Mouse (Mus musculus) forebrain, embryonic 14.5 days (tissue): ENCODE results near the gene Mrpl55. TPM values are rescaled to one million over a fixed set of nuclear protein-coding genes. Genes with fewer than 3 reads are reported as not detected.

ENCODE experiments used
- ATAC-seq: fragments of 200-750 bp; cut with Nextera tagmentation; 2 replicates; pipeline ENCODE4 v1.8.0; 2017; ENCODE audit warnings: mild to moderate bottlenecking, moderate library complexity
- DNase-seq: peaks from one replicate; pipeline ENCODE4 v3.0.0-alpha.2; 2015; ENCODE audit warnings: low spot score
- H3K27ac ChIP-seq: fragments of 300-500 bp; sonication (generic); 2 replicates; pipeline ENCODE4 v1.5.1; 2014; ENCODE audit warnings: low read depth, mild to moderate bottlenecking, control low read depth, low read length, moderate library complexity
- H3K27me3 ChIP-seq: fragments of 300-500 bp; sonication (generic); replicated peaks from 2 replicates; pipeline ENCODE4 v1.6.1; 2014; ENCODE audit warnings: low read length, control low read depth, mixed read lengths; ENCODE audit not compliant: control insufficient read depth, insufficient read depth
- H3K36me3 ChIP-seq: fragments of 300-500 bp; sonication (generic); 2 replicates; pipeline ENCODE4 v1.6.1; 2014; ENCODE audit warnings: low read length, control low read depth; ENCODE audit not compliant: control insufficient read depth, insufficient read depth
- H3K4me1 ChIP-seq: fragments of 300-500 bp; sonication (generic); 2 replicates; pipeline ENCODE4 v1.6.1; 2014; ENCODE audit warnings: antibody characterized with exemption, low read length, control low read depth; ENCODE audit not compliant: control insufficient read depth, insufficient read depth
- H3K4me2 ChIP-seq: fragments of 300-500 bp; sonication (generic); 2 replicates; pipeline ENCODE4 v1.6.1; 2014; ENCODE audit warnings: mild to moderate bottlenecking, control low read depth, low read length
- H3K4me3 ChIP-seq: fragments of 300-500 bp; sonication (generic); 2 replicates; pipeline ENCODE4 v1.5.1; 2014; ENCODE audit warnings: low read depth, low read length, control low read depth
- H3K9ac ChIP-seq: fragments of 300-500 bp; sonication (generic); 2 replicates; pipeline ENCODE4 v1.6.1; 2014; ENCODE audit warnings: mild to moderate bottlenecking, low read length, control low read depth, moderate library complexity
- H3K9me3 ChIP-seq: fragments of 300-500 bp; sonication (generic); replicated peaks from 2 replicates; pipeline ENCODE4 v1.6.1; 2016; ENCODE audit warnings: low read length, control low read depth, mixed read lengths; ENCODE audit not compliant: control insufficient read depth
- WGBS: fragments of 180-500 bp; shearing (Covaris S2); extraction: QIAGEN DNeasy Blood & Tissue Kit; methylation state at CpG from one replicate; pipeline ENCODE4 v1.1.7; 2014; 5-methylcytosine and 5-hydroxymethylcytosine counted together
- polyA plus RNA-seq: library from polyadenylated mRNA; unstranded; fragments of >200 nt; fragmentation: Nextera tagmentation; extraction: Ambion mirVana; gene quantifications from 2 replicates; pipeline ENCODE4 v1.2.1, GENCODE M21; 2014

The Mrpl55 gene
- polyA plus RNA-seq, 1 experiment from 2014 or later = 119 TPM

DNA sequence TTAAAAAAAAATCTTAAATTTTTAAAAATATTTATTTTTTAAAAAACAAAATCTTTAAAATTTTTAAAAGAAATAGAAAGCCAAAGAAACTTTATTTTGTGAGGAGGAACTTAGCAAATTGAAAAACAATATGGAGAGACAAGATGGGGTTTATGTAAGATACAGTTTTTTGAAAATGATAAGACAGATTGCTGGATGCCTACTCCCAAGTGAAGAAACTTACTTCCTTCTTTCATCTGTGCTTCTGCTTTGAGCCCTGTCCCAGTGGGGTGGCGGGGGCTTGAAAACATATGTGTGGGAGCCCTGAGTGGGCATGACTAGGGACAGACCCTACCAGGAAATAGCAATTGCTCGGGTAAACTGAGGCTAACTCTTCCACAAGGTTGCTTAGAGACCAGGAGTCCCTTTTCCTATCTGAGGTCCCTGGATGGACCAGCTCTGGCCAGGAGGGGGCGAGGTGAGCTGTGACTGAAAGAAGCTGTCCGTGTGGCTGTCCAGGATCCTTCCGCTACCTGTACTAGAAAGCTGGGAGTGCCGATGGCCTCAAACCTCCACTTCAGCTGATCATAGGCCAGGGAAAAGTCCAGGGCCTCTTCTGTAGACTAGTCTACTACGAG lies 28.0 kb downstream of the Mrpl55 start:
- no peak for ATAC-seq
- 12% methylated on average over 7 of the region's 7 CpGs for WGBS
- H3K4me1 ChIP-seq = peaks cover 16% of the 10 kb centered on the region
- no peak overlapping the region for H3K27ac ChIP-seq
- peak; percentile 42 for DNase-seq
- H3K9me3 ChIP-seq = no peaks in the 10 kb centered on the region
- H3K4me2 ChIP-seq = no peak overlapping the region
- H3K27me3 ChIP-seq = no peaks in the 10 kb centered on the region
- no peak overlapping the region for H3K9ac ChIP-seq
- H3K36me3 ChIP-seq = no peaks in the 10 kb centered on the region
- H3K4me3 ChIP-seq = no peak overlapping the region

- Histone ChIP-seq H3K4me1 (no peaks in the 10 kb centered on the region), H3K36me3 (no peaks in the 10 kb centered on the region), H3K4me3 (no peak overlapping the region), H3K9me3 (no peaks in the 10 kb centered on the region), H3K27me3 (no peaks in the 10 kb centered on the region), H3K27ac (no peak overlapping the region), H3K4me2 (no peak overlapping the region), H3K9ac (no peak overlapping the region)
- ATAC-seq (no peak), DNase-seq (no peak)
- WGBS = 73% methylated on average over 2 of the region's 2 CpGs
These were observed 30.5 kb downstream of the Mrpl55 start for GRCm38 (mm10) chr11:59232797-59233196.

- Histone ChIP-seq H3K9ac (no peak overlapping the region), H3K4me2 (no peak overlapping the region), H3K4me3 (no peak overlapping the region)
These were observed 36.5 kb downstream of the Mrpl55 start for GRCm38 (mm10) chr11:59238525-59239427.

DNA sequence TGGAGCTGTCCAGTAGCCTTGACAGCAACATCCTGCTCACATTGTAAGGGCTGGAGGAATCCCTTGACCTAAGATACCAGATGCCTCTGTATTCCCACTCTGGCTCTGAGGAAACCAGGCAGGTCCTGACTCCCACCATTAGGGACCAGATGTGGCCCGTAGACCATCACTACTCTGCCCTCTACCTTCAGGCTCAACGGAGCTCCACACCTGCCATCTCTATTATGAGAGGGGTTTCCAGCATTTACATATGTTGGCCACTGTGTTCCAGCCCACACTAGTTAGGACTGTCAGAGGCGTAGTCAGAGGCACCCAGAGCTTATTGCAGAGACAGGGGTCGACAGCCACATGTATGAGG lies 37.1 kb downstream of the Mrpl55 start:
- H3K27me3 ChIP-seq = no peaks in the 10 kb centered on the region

More at GRCm38 (mm10) chr11:59238525-59239427, 36.5 kb downstream of the Mrpl55 start:
- Histone ChIP-seq H3K27ac (no peak overlapping the region), H3K36me3 (no peaks in the 10 kb centered on the region), H3K9me3 (no peaks in the 10 kb centered on the region), H3K27me3 (no peaks in the 10 kb centered on the region), H3K4me1 (peaks cover 9% of the 10 kb centered on the region)
- peak; percentile 75 for ATAC-seq
- peak; percentile 74 for DNase-seq
- WGBS = 4% methylated on average over 15 of the region's 15 CpGs

GRCm38 (mm10) chr11:59239796-59240195 lies 37.5 kb downstream of the Mrpl55 start:
- no peak overlapping the region for H3K4me3 ChIP-seq
- H3K9me3 ChIP-seq = no peaks in the 10 kb centered on the region
- WGBS = 83% methylated on average over 4 of the region's 4 CpGs
- no peak overlapping the region for H3K27ac ChIP-seq
- H3K4me2 ChIP-seq = no peak overlapping the region
- DNase-seq (no peak), ATAC-seq (no peak)
- H3K4me1 ChIP-seq = peaks cover 9% of the 10 kb centered on the region
- H3K27me3 ChIP-seq = no peaks in the 10 kb centered on the region
- no peak overlapping the region for H3K9ac ChIP-seq
- no peaks in the 10 kb centered on the region for H3K36me3 ChIP-seq

More for the DNA sequence above, 37.1 kb downstream of the Mrpl55 start:
- no peak for DNase-seq
- H3K4me3 ChIP-seq = no peak overlapping the region
- H3K27ac ChIP-seq = no peak overlapping the region
- H3K4me2 ChIP-seq = no peak overlapping the region
- ATAC-seq = no peak
- no peak overlapping the region for H3K9ac ChIP-seq
- WGBS = 54% methylated on average over 4 of the region's 4 CpGs
- peaks cover 9% of the 10 kb centered on the region for H3K4me1 ChIP-seq
- no peaks in the 10 kb centered on the region for H3K9me3 ChIP-seq
- no peaks in the 10 kb centered on the region for H3K36me3 ChIP-seq

DNA sequence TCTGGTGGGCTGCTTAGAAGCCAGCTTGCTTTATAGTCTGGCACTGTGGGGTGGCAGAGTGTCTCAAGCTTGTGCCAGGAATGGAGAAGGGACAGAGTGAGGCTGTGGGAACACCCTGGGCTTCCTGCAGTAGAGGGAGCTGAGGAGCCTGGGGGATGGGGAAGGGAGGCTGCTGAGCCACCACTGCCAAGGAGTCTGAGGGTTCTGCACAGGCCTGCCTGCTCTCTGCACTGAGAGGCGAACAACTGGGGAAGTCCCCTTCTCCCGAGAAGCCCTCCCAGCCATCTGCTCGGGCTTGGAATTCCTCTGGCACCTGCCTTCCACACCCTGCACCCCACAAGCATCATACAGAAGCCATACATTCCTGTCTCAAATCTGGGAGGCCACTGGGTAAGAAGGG lies 39.6 kb downstream of the Mrpl55 start:
- Histone ChIP-seq H3K9me3 (no peaks in the 10 kb centered on the region), H3K36me3 (no peaks in the 10 kb centered on the region), H3K4me1 (peaks cover 9% of the 10 kb centered on the region), H3K4me3 (no peak overlapping the region), H3K27me3 (no peaks in the 10 kb centered on the region), H3K9ac (no peak overlapping the region), H3K4me2 (no peak overlapping the region), H3K27ac (no peak overlapping the region)
- ATAC-seq (no peak), DNase-seq (no peak)
- 70% methylated on average over 3 of the region's 3 CpGs for WGBS

DNA sequence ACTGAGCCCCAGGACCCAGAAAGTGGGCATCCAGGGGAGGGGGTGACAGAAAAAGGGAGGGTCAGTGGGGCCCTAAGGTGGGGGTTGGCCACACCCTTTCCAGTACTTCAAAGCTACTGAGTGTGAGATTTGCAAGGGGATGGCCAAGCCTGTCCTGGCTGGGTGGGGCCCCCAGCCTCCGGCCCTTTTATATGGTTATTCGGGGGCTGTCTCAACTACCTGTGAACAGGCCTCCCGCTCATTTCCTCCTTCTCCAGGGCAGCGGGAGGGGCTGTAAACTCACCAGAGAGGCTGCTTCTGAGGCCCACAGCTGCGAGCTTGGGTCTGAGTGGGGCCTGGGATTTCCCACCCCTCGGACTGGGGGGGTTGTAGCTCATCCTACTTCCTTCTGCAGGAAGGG lies 41.6 kb downstream of the Mrpl55 start:
- 53% methylated on average over 6 of the region's 6 CpGs for WGBS
- Histone ChIP-seq H3K36me3 (no peaks in the 10 kb centered on the region), H3K4me1 (peaks cover 5% of the 10 kb centered on the region; the same call in 1 of the 2 replicates), H3K27ac (no peak overlapping the region), H3K4me3 (no peak overlapping the region), H3K9me3 (no peaks in the 10 kb centered on the region), H3K9ac (no peak overlapping the region), H3K4me2 (no peak overlapping the region), H3K27me3 (no peaks in the 10 kb centered on the region)
- DNase-seq (no peak), ATAC-seq (no peak)

- 72% methylated on average over 10 of the region's 10 CpGs for WGBS
- no peak overlapping the region for H3K4me2 ChIP-seq
- no peak for ATAC-seq
These were observed 45.8 kb downstream of the Mrpl55 start for GRCm38 (mm10) chr11:59248101-59248500.

More at GRCm38 (mm10) chr11:59248101-59248500, 45.8 kb downstream of the Mrpl55 start:
- H3K9ac ChIP-seq = no peak overlapping the region
- no peak overlapping the region for H3K4me3 ChIP-seq
- no peak for DNase-seq
- no peaks in the 10 kb centered on the region for H3K27me3 ChIP-seq
- no peaks in the 10 kb centered on the region for H3K9me3 ChIP-seq
- H3K27ac ChIP-seq = no peak overlapping the region
- H3K4me1 ChIP-seq = no peaks in the 10 kb centered on the region
- no peaks in the 10 kb centered on the region for H3K36me3 ChIP-seq
